Mouse (Mus musculus) kidney, adult 2 months (tissue): ENCODE data around the gene Rapgef4.

Experiments
- CTCF ChIP-seq: fragments of 200-500 bp; conservative IDR thresholded peaks from 2 replicates; pipeline ENCODE4 v1.5.1; 2011; ENCODE audit warnings: low read depth, mild to moderate bottlenecking, control low read depth, low read length, moderate library complexity, mixed read lengths; ENCODE audit not compliant: insufficient read depth, insufficient read length
- POLR2A ChIP-seq: fragments of 200-500 bp; IDR thresholded peaks from one replicate; pipeline ENCODE4 v1.6.1; 2011; ENCODE audit warnings: low read depth, low read length, control low read depth

DNA sequence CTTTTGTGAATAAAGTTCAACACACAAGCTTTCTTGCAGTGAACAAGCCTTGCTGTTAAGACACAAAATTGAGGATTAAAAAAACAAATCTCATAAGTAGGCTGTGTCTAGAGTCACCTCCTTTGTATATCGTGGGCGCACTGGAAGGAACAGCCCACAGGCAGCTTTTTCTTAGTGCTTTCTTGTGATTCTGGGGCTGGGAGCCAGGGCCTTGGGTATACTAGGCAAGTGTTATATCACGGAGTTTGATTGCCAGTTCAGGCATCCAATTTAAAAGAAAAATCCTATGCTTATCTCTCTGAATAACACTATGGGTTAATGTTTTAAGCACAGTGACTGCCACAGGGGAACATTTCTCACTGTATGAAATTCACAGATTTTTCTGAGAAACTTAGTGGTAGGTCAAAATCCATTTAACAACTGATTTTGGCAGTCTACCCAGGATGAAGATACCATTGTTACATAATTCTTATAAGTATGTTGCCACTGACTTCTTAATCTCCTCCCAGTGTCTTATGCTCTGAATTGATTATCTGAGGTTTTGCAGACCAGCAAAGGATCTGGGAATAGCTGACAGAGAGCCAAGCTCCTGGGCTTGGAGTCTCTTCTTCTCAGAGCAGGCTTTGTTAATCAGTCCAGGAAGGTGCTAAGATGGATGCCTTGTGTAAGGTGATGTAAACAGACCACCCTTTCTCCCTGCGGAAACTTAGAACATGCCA is 225.6 kb downstream of the Rapgef4 start:
- TF ChIP-seq CTCF (no peak), POLR2A (no peak)
